Mouse (Mus musculus) G1E (cell line): ENCODE results near the gene Polm.

Source experiments
- CTCF ChIP-seq: IDR thresholded peaks from 2 replicates; pipeline ENCODE4 v1.5.1; 2012; ENCODE audit warnings: low read depth, low read length, inconsistent platforms, mixed read lengths
- POLR2AphosphoS5 ChIP-seq: IDR thresholded peaks from 2 replicates; pipeline ENCODE4 v1.6.1; 2012; ENCODE audit warnings: low read depth, low read length, inconsistent platforms; ENCODE audit not compliant: insufficient replicate concordance

GRCm38 (mm10) chr11:5782199-5782944 lies 55.4 kb downstream of the Polm start:
- no peak for TF ChIP-seq CTCF
- no peak for TF ChIP-seq POLR2AphosphoS5
